Mouse (Mus musculus) frontal cortex, adult 2 months (tissue): Measurements from ENCODE around the gene Rasgef1c. TPM values are rescaled to one million over a fixed set of nuclear protein-coding genes. Genes with fewer than 3 reads are reported as not detected.

Source experiments
- DNase-seq, 2 experiments: peaks; one replicate each; pipeline ENCODE4 v3.0.0; 2022; ENCODE audit warnings: low spot score in 1 of 2; ENCODE audit errors: extremely low spot score in 1 of 2
- polyA plus RNA-seq: library from polyadenylated mRNA; depleted of rRNA; stranded (reverse); fragments of >200 nt; gene quantifications from 2 replicates; pipeline ENCODE4 v1.2.3, GENCODE M21; 2012; rRNA removed

The Rasgef1c gene
- polyA plus RNA-seq, 1 experiment = 45.3 TPM

- DNase-seq = no peak
These were observed 115.9 kb downstream of the Rasgef1c start for GRCm38 (mm10) chr11:50017511-50017910.

GRCm38 (mm10) chr11:50018848-50019247 lies 117.2 kb downstream of the Rasgef1c start:
- no peak for DNase-seq

- DNase-seq = no peak
These were observed 120.5 kb downstream of the Rasgef1c start for GRCm38 (mm10) chr11:50022085-50022484.

GRCm38 (mm10) chr11:50024445-50024832 lies 122.8 kb downstream of the Rasgef1c start:
- DNase-seq = no peak

- peak; percentile 88 to 96 for DNase-seq
These were observed 123.4 kb downstream of the Rasgef1c start, which contains the start of gene Rnf130 for GRCm38 (mm10) chr11:50024833-50025720. Gene Rnf130, plus strand, starts transcription at chr11:50025346.

- DNase-seq = no peak
These were observed 124.3 kb downstream of the Rasgef1c start for GRCm38 (mm10) chr11:50025721-50026520.

- no peak for DNase-seq
These were observed 125.0 kb downstream of the Rasgef1c start for GRCm38 (mm10) chr11:50026521-50027090.

- DNase-seq = no peak
These were observed 126.8 kb downstream of the Rasgef1c start for GRCm38 (mm10) chr11:50028416-50028815.

Other genes with a start within 250 kb of the Rasgef1c start
- 0.29 and 0.50 TPM in 2 replicates for gene Scgb3a1, start 238.2 kb upstream of the Rasgef1c start, polyA plus RNA-seq
- 35.1 and 36.4 TPM in 2 replicates for gene Cnot6, start 189.1 kb upstream of the Rasgef1c start, polyA plus RNA-seq
- 12.5 and 13.0 TPM in 2 replicates for gene Gfpt2, start 107.7 kb upstream of the Rasgef1c start, polyA plus RNA-seq
- 127 and 129 TPM in 2 replicates for gene Mapk9, start 55.1 kb upstream of the Rasgef1c start, polyA plus RNA-seq
- 49.9 and 52.2 TPM in 2 replicates for gene Rnf130, start 123.5 kb downstream of the Rasgef1c start, polyA plus RNA-seq
- 128 and 134 TPM in 2 replicates for gene Tbc1d9b, start 229.6 kb downstream of the Rasgef1c start, polyA plus RNA-seq